Mouse (Mus musculus) brain, embryonic 14.5 days (tissue): ENCODE measurements around the gene Rxra.

Experiments used
- CTCF ChIP-seq: fragments of 200-500 bp; IDR thresholded peaks from 2 replicates; pipeline ENCODE4 v1.5.1; 2012; ENCODE audit warnings: inconsistent platforms, mild to moderate bottlenecking, moderate library complexity, borderline replicate concordance; ENCODE audit not compliant: insufficient read depth, insufficient read length; ENCODE audit errors: extremely low read depth
- POLR2A ChIP-seq: fragments of 200-500 bp; IDR thresholded peaks from 2 replicates; pipeline ENCODE4 v1.6.1; 2012; ENCODE audit warnings: mild to moderate bottlenecking, inconsistent platforms, borderline replicate concordance; ENCODE audit not compliant: poor library complexity, insufficient read depth, insufficient read length, severe bottlenecking; ENCODE audit errors: extremely low read depth

- TF ChIP-seq CTCF (no peak), POLR2A (no peak)
These were observed 38.9 kb upstream of the Rxra start for GRCm38 (mm10) chr2:27637281-27637896.
